Mouse (Mus musculus): ENCODE results near the gene Clspn. TPM values are rescaled to one million over a fixed set of nuclear protein-coding genes. Genes with fewer than 3 reads are reported as not detected.
"Not testable (repeated sequence)": the region's sequence is repeated elsewhere in the genome, so short reads cannot be mapped to it uniquely, and the experiment has no call there.

The Clspn gene
- polyA plus RNA-seq, 1 experiment = 11.4 TPM

DNA sequence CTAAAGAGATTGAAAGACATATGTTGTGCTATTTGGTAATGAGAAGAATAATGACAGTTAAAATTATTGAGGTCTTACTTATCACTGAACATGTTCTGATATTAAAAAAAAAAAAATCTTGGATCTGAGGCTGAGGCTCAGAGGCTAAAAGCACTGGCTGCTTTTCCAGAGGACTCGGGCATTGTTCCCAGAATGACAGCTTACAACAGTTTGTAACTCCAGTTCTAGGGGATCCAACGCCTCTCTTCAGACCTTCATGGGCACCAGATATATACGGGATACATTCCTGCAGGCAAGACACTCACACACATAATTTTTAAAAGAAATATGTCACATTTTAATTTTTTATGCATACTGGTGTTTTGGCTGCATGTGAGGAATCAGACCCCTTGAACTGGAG is 30.6 kb upstream of the Clspn start:
- Histone ChIP-seq H3K4me3 (ENCODE audit: insufficient read depth, poor library complexity, severe bottlenecking) (no peak overlapping the region), H3K79me3 (ENCODE audit: low read depth) (no peaks in the 10 kb centered on the region), H3K36me3 (ENCODE audit: control insufficient read depth, insufficient read depth) (no peaks in the 10 kb centered on the region), H3K27me3 (ENCODE audit: control insufficient read depth, insufficient read depth, insufficient read length) (peaks cover 16% of the 10 kb centered on the region), H3ac (ENCODE audit: control insufficient read depth, insufficient read length, low read depth) (no peak overlapping the region), H3K79me2 (ENCODE audit: control insufficient read depth, insufficient read depth) (no peaks in the 10 kb centered on the region)
- no peak for TF ChIP-seq USF1 (IDR thresholded peaks at IDR 0.05; ENCODE audit: low read depth)
- TF ChIP-seq CEBPB (IDR thresholded peaks at IDR 0.05; ENCODE audit: low read depth) = no peak
- no peak for TF ChIP-seq CTCF (IDR thresholded peaks at IDR 0.05; ENCODE audit: control insufficient read depth, insufficient read depth, insufficient read length)
- TF ChIP-seq FOSL1 (IDR thresholded peaks at IDR 0.05; ENCODE audit: insufficient read depth, low read length, poor library complexity, severe bottlenecking) = no peak
- no peak for TF ChIP-seq MYOG (IDR thresholded peaks at IDR 0.05; ENCODE audit: control insufficient read depth, extremely low read depth, insufficient read length)
- TF ChIP-seq MYOD1 (IDR thresholded peaks at IDR 0.05; ENCODE audit: control insufficient read depth, insufficient read length, low read depth) = no peak
- no peak for TF ChIP-seq MAX (IDR thresholded peaks at IDR 0.05)

- H3K27me3 ChIP-seq (ENCODE audit: control insufficient read depth, insufficient read depth, insufficient read length) = peaks cover 17% of the 10 kb centered on the region
- H3ac ChIP-seq (ENCODE audit: control insufficient read depth, insufficient read length, low read depth) = no peak overlapping the region
- no peaks in the 10 kb centered on the region for H3K79me2 ChIP-seq (ENCODE audit: control insufficient read depth, insufficient read depth)
- TF ChIP-seq FOSL1 (IDR thresholded peaks at IDR 0.05; ENCODE audit: insufficient read depth, low read length, poor library complexity, severe bottlenecking) (no peak), CEBPB (IDR thresholded peaks at IDR 0.05; ENCODE audit: low read depth) (no peak), MYOG (IDR thresholded peaks at IDR 0.05; ENCODE audit: control insufficient read depth, extremely low read depth, insufficient read length) (no peak), MAX (IDR thresholded peaks at IDR 0.05) (no peak), USF1 (IDR thresholded peaks at IDR 0.05; ENCODE audit: low read depth) (no peak)
- no peak overlapping the region for H3K4me3 ChIP-seq (ENCODE audit: insufficient read depth, poor library complexity, severe bottlenecking)
- H3K79me3 ChIP-seq (ENCODE audit: low read depth) = no peaks in the 10 kb centered on the region
- H3K36me3 ChIP-seq (ENCODE audit: control insufficient read depth, insufficient read depth) = no peaks in the 10 kb centered on the region
Measured at GRCm38 (mm10) chr4:126526828-126527227, 29.9 kb upstream of the Clspn start.

DNA sequence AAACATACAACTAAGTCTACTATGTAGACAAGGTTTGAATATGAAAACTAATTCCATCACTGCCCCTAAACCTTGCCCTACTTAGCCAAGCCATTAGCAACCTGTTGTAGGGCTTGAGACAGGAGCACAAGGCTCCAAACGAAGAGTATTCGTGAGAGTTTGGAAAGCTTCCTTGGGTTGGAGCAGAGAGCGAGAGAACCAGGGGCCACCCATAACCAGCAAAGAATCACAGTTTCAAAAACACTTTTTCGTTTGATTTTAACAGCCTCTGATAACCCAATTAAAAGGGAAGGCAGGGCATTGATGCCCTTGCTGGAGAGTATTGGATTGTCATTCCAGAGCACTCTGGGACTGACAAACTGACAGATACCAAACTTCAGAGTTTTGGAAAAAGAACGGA is 24.4 kb upstream of the Clspn start:
- TF ChIP-seq MYOG (IDR thresholded peaks at IDR 0.05; ENCODE audit: control insufficient read depth, extremely low read depth, insufficient read length) (no peak), CEBPB (IDR thresholded peaks at IDR 0.05; ENCODE audit: low read depth) (no peak), MYOD1 (IDR thresholded peaks at IDR 0.05; ENCODE audit: control insufficient read depth, insufficient read length, low read depth) (no peak), CTCF (IDR thresholded peaks at IDR 0.05; ENCODE audit: control insufficient read depth, insufficient read depth, insufficient read length) (no peak), USF1 (IDR thresholded peaks at IDR 0.05; ENCODE audit: low read depth) (no peak), MAX (IDR thresholded peaks at IDR 0.05) (no peak), FOSL1 (IDR thresholded peaks at IDR 0.05; ENCODE audit: insufficient read depth, low read length, poor library complexity, severe bottlenecking) (no peak)
- H3K79me3 ChIP-seq (ENCODE audit: low read depth) = no peaks in the 10 kb centered on the region
- no peaks in the 10 kb centered on the region for H3K79me2 ChIP-seq (ENCODE audit: control insufficient read depth, insufficient read depth)
- H3K4me3 ChIP-seq (ENCODE audit: insufficient read depth, poor library complexity, severe bottlenecking) = no peak overlapping the region
- no peaks in the 10 kb centered on the region for H3K36me3 ChIP-seq (ENCODE audit: control insufficient read depth, insufficient read depth)
- no peak overlapping the region for H3ac ChIP-seq (ENCODE audit: control insufficient read depth, insufficient read length, low read depth)
- H3K27me3 ChIP-seq (ENCODE audit: control insufficient read depth, insufficient read depth, insufficient read length) = peaks cover 32% of the 10 kb centered on the region

DNA sequence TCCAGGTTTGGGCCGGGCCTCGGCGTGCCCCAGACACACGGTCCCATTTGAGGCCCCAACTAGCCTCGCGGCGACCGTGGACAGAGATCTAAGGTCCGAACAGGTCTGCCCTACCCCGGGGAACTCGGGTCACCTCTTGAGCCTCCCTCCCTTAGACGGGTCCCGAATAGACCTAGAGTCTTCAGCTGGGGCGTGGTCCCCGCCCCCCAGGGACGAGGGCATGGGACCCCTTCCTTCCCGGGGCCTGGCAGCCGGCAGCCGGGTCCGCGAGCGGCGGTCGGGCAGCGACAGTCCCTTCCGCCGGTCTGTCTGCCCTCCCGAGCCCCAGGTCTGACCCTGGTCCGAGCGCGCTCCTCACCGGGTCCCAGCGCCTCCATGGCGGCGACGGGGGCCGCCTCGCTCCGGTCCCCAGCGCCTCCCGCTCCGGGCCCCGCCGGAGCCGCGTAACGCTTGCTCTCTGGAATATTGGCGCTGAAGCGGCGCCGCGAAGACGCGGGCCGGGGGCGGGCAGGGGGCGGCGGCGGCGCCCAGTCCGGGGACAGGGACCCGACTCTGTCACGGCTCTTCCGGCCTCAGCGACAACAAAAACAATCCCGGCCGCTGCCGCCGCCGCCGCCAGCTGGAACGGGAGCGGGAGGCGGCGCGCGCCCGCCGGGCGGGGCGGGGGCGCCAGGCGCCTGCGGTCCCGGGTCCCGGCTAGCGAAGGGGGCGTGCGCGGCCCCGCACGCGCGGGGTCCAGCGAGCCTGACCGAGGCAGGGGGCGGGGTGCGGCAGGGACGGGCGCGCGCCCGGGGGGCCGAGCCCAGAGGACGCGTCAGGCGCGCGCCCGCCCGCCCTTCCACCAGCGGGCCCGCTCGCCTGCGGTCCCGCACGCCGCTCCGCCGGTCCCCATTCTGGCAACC is 23.7 kb upstream of the Clspn start, which contains the start of gene Ago4:
TSS of gene Ago4 (minus strand) at position 646 of the 902 bp plus-strand sequence.
- Histone ChIP-seq H3K79me2 (ENCODE audit: control insufficient read depth, insufficient read depth) (no peaks in the 10 kb centered on the region), H3K27me3 (ENCODE audit: control insufficient read depth, insufficient read depth, insufficient read length) (peaks cover 39% of the 10 kb centered on the region), H3K36me3 (ENCODE audit: control insufficient read depth, insufficient read depth) (no peaks in the 10 kb centered on the region), H3K79me3 (ENCODE audit: low read depth) (no peaks in the 10 kb centered on the region), H3ac (ENCODE audit: control insufficient read depth, insufficient read length, low read depth) (peak within 1 kb of the TSS; percentile 48), H3K4me3 (ENCODE audit: insufficient read depth, poor library complexity, severe bottlenecking) (peak within 1 kb of the TSS; percentile 6)
- TF ChIP-seq FOSL1 (IDR thresholded peaks at IDR 0.05; ENCODE audit: insufficient read depth, low read length, poor library complexity, severe bottlenecking) (no peak), MYOD1 (IDR thresholded peaks at IDR 0.05; ENCODE audit: control insufficient read depth, insufficient read length, low read depth) (no peak), CTCF (IDR thresholded peaks at IDR 0.05; ENCODE audit: control insufficient read depth, insufficient read depth, insufficient read length) (no peak), USF1 (IDR thresholded peaks at IDR 0.05; ENCODE audit: low read depth) (no peak), MYOG (IDR thresholded peaks at IDR 0.05; ENCODE audit: control insufficient read depth, extremely low read depth, insufficient read length) (no peak)

DNA sequence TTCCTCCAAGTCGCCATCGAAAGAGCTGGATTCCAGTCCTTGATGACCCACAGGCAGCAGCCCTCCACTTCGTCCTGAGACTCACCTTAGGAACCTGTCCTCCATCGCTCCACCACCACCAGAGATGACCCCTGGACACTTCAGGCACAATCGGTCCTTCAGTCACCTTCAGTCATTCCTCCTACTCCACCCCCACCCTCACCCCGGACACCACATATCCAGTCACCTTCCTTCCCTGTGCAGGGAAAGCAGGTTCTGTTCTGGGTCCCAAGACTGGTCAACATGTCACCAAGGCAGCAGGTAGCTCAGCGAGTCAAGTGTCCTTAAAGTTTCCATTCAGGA is 23.0 kb upstream of the Clspn start:
- Histone ChIP-seq H3K79me2 (ENCODE audit: control insufficient read depth, insufficient read depth) (no peaks in the 10 kb centered on the region), H3K4me3 (ENCODE audit: insufficient read depth, poor library complexity, severe bottlenecking) (no peak overlapping the region), H3K27me3 (ENCODE audit: control insufficient read depth, insufficient read depth, insufficient read length) (peaks cover 42% of the 10 kb centered on the region), H3K36me3 (ENCODE audit: control insufficient read depth, insufficient read depth) (no peaks in the 10 kb centered on the region), H3ac (ENCODE audit: control insufficient read depth, insufficient read length, low read depth) (no peak overlapping the region), H3K79me3 (ENCODE audit: low read depth) (no peaks in the 10 kb centered on the region)
- TF ChIP-seq MYOD1 (IDR thresholded peaks at IDR 0.05; ENCODE audit: control insufficient read depth, insufficient read length, low read depth) (no peak), MAX (IDR thresholded peaks at IDR 0.05) (no peak), CTCF (IDR thresholded peaks at IDR 0.05; ENCODE audit: control insufficient read depth, insufficient read depth, insufficient read length) (no peak), USF1 (IDR thresholded peaks at IDR 0.05; ENCODE audit: low read depth) (no peak)

- peaks cover 59% of the 10 kb centered on the region for H3K27me3 ChIP-seq (ENCODE audit: control insufficient read depth, insufficient read depth, insufficient read length)
- H3K79me2 ChIP-seq (ENCODE audit: control insufficient read depth, insufficient read depth); H3K79me3 ChIP-seq (ENCODE audit: low read depth); H3K4me3 ChIP-seq (ENCODE audit: insufficient read depth, poor library complexity, severe bottlenecking); H3ac ChIP-seq (ENCODE audit: control insufficient read depth, insufficient read length, low read depth); H3K36me3 ChIP-seq (ENCODE audit: control insufficient read depth, insufficient read depth): not testable (repeated sequence)
Measured at GRCm38 (mm10) chr4:126535631-126536030, 21.1 kb upstream of the Clspn start.
